Mouse (Mus musculus) lung, postnatal 10 days (tissue): ENCODE measurements around the gene Ffar4.

ENCODE experiments used
- DNase-seq: peaks from one replicate; pipeline ENCODE4 v3.0.0; 2021

The Ffar4 gene

GRCm38 (mm10) chr19:38109506-38110242 is 12.8 kb downstream of the Ffar4 start:
- DNase-seq: no peak

- DNase-seq: no peak
Observed at GRCm38 (mm10) chr19:38111056-38111455, 14.2 kb downstream of the Ffar4 start.

DNA sequence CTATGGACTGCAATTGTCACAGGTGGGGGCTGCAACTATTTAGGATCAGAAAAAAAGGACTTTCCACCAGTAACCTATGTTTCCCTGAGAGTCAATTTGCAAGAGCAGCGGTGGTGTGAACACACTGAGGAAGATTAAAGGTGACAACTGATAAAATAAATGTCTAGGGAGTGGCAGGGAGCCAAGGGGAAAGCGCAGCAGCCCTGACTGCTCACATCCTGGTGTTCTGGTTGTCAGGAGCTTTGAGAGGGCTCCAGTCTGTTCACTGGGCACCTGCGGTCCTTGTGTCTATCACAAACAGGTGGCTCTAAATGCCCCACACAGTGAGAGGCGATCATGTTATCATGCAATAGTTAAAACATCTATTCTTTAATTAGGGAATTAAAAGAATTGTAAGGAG is 15.7 kb downstream of the Ffar4 start:
- no peak for DNase-seq

GRCm38 (mm10) chr19:38114834-38115491 is 18.1 kb downstream of the Ffar4 start:
- DNase-seq: no peak

- DNase-seq: no peak
Observed at GRCm38 (mm10) chr19:38120123-38120760, 23.4 kb downstream of the Ffar4 start.

- DNase-seq: no peak
Observed at GRCm38 (mm10) chr19:38123921-38124320, 27.1 kb downstream of the Ffar4 start.

DNA sequence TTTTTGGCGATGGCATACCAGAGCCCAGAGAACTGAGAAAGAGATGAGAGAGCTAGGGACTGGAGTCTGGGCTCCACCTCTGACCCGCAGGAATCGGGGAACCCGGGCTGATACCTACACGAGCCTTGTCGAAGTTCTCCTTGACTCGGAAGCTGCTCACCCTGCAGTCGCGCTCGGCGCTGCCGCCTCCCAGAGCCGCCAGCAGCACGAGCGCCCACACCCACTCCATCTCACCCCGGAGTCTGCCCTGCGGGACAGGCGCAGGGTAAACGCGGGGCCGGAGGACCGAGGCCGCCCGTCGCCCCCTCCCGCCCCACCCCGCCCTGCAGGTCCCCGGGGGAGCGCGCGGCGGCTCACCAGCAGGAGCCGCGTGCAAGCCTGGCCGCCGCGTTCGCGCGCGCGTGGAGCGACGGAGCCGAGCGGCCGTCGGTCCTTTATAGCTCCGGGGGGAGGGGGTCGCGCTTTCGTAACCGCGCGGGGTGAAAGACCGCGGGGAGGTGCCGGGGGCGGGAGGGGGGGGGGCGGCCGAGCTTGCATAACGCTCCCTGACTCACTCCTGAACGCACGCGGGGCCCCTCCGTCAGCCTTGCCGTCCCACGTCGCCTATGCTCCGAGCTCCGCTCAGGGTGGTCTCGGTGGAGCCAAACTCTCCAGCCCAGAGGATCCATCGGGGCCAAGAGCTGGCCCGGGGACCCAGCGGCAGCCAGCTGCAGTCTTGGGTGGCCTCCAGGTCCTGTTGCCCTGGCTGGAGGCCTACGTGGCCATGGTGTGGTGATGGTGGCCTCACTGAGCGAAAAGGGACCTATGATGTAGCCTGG is 27.7 kb downstream of the Ffar4 start:
- DNase-seq: peak; percentile 39

DNA sequence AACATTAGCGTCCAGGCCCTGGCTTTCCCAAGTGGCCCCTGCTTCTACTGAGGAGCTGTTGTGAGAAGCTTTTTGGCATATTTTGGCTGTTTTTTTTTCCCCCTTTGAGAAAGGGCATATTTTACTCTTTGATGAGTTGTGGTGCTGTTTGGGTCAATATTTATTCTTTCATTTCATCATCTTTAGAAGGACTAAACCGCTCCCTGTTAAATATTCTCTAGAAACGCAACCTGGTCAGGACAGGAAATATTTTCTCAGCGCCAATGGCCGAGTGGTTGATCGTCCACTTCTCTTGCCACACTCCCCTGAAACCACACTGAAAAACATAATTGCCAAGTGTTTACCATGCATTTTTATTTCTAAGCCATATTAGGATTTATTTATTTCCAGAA is 28.3 kb downstream of the Ffar4 start, which contains the start of gene Rbp4:
TSS of gene Rbp4 (minus strand) at position 63 of the 392 bp plus-strand sequence.
- no peak for DNase-seq

DNA sequence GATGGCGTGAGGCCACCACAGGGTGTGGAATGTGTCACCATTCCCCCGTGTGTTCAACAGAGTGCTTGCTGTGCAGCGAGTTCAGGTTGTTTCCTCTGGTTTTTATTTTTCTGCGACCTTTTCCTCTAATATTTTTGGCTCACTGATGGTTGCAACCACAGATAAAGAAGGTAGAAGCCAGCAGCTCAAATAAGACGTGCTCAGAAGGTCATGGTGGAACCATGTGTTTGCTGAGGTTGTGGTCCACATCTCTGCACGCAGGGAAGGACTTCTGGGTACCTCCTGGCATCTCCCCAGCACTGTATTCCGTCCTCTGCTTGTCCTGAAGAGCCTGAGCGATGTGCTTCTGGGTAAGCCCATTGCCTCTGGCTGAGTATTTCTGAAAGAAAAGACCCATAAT is 29.8 kb downstream of the Ffar4 start:
- DNase-seq: no peak

- DNase-seq: no peak
Observed at GRCm38 (mm10) chr19:38132481-38132880, 35.6 kb downstream of the Ffar4 start, which contains the start of gene Pde6c. Gene Pde6c (plus strand): TSS chr19:38132781.

- no peak for DNase-seq
Observed at GRCm38 (mm10) chr19:38133986-38134385, 37.1 kb downstream of the Ffar4 start.

- no peak for DNase-seq
Observed at GRCm38 (mm10) chr19:38134806-38135205, 37.9 kb downstream of the Ffar4 start.

DNA sequence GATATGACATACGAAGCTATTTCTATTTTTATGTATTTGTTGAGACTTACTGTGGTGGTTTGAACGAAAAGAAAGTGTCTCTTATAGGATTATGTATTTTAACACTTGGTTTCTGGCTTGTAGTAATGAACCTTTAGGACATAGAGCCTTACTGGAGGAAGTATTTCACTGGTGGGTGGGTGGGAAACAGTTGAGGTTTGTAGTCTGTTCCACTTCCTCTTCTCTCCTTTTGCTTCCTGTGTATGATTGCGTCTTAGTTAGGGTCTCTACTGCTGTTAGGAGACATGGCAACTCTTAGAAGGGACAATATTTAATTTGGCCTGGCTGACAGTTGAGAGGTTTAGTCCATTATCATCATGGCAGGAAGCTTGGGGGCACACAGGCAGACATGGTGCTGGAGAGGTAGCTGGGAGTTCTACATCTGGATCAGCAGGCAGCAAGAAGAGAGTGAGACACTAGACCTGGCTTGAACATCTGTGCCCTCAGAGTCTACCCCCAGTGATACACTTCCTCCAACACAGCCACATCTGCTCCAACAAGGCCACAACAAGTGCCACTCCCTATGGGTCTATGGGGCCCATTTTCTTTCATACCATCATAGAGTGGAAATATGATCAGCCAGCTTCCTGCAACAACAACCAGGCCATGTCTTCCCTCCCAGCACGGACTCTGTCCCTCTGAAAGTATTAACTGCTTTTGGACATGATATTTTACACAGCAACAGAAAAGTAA is 46.8 kb downstream of the Ffar4 start:
- no peak for DNase-seq

DNA sequence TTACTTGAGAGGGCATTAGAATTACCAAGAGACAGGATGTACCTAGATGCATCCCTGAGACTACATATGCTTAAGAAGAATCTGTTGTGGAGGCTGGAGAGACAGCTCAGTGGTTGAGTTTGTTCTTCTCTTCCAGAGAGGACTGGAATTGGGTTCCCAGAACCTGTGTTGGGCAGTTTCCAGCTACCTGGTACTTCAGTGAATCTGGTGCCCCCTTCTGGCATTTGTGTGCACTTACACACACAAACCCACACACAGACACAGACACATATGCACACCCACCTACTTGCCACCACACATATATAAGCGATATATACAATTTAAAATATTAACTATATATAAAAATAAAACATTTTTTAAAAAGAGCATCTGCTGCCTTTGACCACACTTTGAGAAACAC is 59.4 kb downstream of the Ffar4 start:
- DNase-seq: no peak

GRCm38 (mm10) chr19:38161648-38162354 is 64.9 kb downstream of the Ffar4 start:
- DNase-seq: no peak
